Mouse (Mus musculus) hindbrain, embryonic 11.5 days (tissue): ENCODE measurements at regions not wholly inside any gene's neighbourhood (a gene's known extent, or its start where the extent isn't known, plus 50 kb on each side); places are given as distances from the start of the nearest gene placed in this dataset.

Experiments used
- ATAC-seq: fragments of 200-750 bp; cut with Nextera tagmentation; 2 replicates; pipeline ENCODE4 v1.8.0; 2017; ENCODE audit warnings: mild to moderate bottlenecking, moderate TSS enrichment, moderate library complexity; ENCODE audit not compliant: low FRiP score
- DNase-seq: peaks from one replicate; pipeline ENCODE4 v3.0.0-alpha.2; 2015; ENCODE audit warnings: low spot score
- H3K27ac ChIP-seq: fragments of 300-500 bp; sonication (generic); 2 replicates; pipeline ENCODE4 v1.5.1; 2014; ENCODE audit warnings: mild to moderate bottlenecking, low read depth, low read length
- H3K27me3 ChIP-seq: fragments of 300-500 bp; sonication (generic); 2 replicates; pipeline ENCODE4 v1.6.1; 2014; ENCODE audit warnings: mild to moderate bottlenecking, low read length, moderate library complexity, mixed read lengths; ENCODE audit not compliant: control insufficient read depth, insufficient read depth
- H3K36me3 ChIP-seq: fragments of 300-500 bp; sonication (generic); 2 replicates; pipeline ENCODE4 v1.6.1; 2014; ENCODE audit warnings: mild to moderate bottlenecking, low read length, moderate library complexity, mixed read lengths; ENCODE audit not compliant: control insufficient read depth, insufficient read depth
- H3K4me1 ChIP-seq: fragments of 300-500 bp; sonication (generic); replicated peaks from 2 replicates; pipeline ENCODE4 v1.6.1; 2014; ENCODE audit warnings: low read length, mixed read lengths; ENCODE audit not compliant: control insufficient read depth, insufficient read depth
- H3K4me2 ChIP-seq: fragments of 300-500 bp; sonication (generic); replicated peaks from 2 replicates; pipeline ENCODE4 v1.6.1; 2014; ENCODE audit warnings: mild to moderate bottlenecking, low read depth, low read length
- H3K4me3 ChIP-seq: fragments of 300-500 bp; sonication (generic); 2 replicates; pipeline ENCODE4 v1.5.1; 2014; ENCODE audit warnings: low read depth, low read length
- H3K9ac ChIP-seq: fragments of 300-500 bp; sonication (generic); 2 replicates; pipeline ENCODE4 v1.6.1; 2014; ENCODE audit warnings: low read depth, low read length
- H3K9me3 ChIP-seq: fragments of 300-500 bp; sonication (generic); 2 replicates; pipeline ENCODE4 v1.6.1; 2016; ENCODE audit warnings: low read length; ENCODE audit not compliant: control insufficient read depth
- WGBS: fragments of 180-500 bp; shearing (Covaris S2); extraction: QIAGEN DNeasy Blood & Tissue Kit; methylation state at CpG from one replicate; pipeline ENCODE4 v1.1.7; 2014; 5-methylcytosine and 5-hydroxymethylcytosine counted together

DNA sequence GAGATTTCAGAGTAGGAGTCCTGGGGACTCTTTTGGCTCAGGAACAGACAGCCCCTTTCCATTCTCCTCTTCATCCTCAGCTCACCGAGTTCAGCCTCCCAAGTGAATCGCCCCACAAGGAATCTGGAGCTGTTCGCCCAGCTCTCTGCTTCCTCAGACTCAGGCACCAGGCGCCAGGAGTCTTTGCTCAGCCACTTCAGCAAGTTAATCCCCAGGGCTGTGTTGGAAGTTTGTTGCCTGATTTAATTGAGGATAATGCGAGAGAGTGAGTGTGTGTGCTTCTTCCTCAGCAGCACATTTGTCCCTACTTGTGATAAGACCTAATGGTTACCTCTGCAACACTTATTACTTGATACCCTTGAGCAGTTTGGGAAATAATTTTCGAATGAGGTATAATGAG lies 177.8 kb upstream of the Frmd6 start:
- H3K4me1 ChIP-seq = no peaks in the 10 kb centered on the region
- no peak overlapping the region for H3K4me3 ChIP-seq
- no peak overlapping the region for H3K27ac ChIP-seq
- DNase-seq (no peak), ATAC-seq (no peak)
- no peak overlapping the region for H3K9ac ChIP-seq
- WGBS = 70% methylated on average over 6 of the region's 6 CpGs
- no peak overlapping the region for H3K4me2 ChIP-seq
- no peaks in the 10 kb centered on the region for H3K9me3 ChIP-seq
- H3K27me3 ChIP-seq = no peaks in the 10 kb centered on the region
- H3K36me3 ChIP-seq = no peaks in the 10 kb centered on the region

- H3K9me3 ChIP-seq = no peaks in the 10 kb centered on the region
- no peak for ATAC-seq
- H3K27me3 ChIP-seq = no peaks in the 10 kb centered on the region
- WGBS = 80% methylated on average over 6 of the region's 6 CpGs
- H3K36me3 ChIP-seq = no peaks in the 10 kb centered on the region
- no peak for DNase-seq
- H3K9ac ChIP-seq = no peak overlapping the region
- H3K4me2 ChIP-seq = no peak overlapping the region
- H3K4me3 ChIP-seq = no peak overlapping the region
- H3K4me1 ChIP-seq = no peaks in the 10 kb centered on the region
- no peak overlapping the region for H3K27ac ChIP-seq
These were observed 177.0 kb upstream of the Frmd6 start for GRCm38 (mm10) chr12:70648179-70648811.

DNA sequence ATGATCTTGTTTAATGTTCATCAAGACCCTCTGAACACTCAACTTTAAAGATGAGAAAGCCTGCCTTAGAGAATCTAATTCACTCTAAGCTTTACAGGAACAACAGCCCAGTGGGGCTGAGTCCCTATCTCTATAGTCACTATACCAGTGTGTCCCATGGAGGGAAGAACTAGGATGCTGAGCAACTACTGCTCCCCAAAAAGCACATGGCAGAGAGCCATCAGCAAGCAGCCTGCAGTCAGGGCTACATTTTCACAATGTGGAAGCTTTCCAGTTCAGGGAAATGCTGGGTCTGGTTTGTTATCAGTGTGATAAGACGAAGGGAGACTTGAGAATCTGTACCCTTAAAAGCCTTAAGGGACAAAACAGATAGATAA lies 176.5 kb upstream of the Frmd6 start:
- Histone ChIP-seq H3K4me3 (no peak overlapping the region), H3K4me2 (no peak overlapping the region), H3K27me3 (no peaks in the 10 kb centered on the region), H3K36me3 (no peaks in the 10 kb centered on the region), H3K4me1 (no peaks in the 10 kb centered on the region), H3K9ac (no peak overlapping the region), H3K27ac (no peak overlapping the region), H3K9me3 (no peaks in the 10 kb centered on the region)
- 94% methylated on average over 1 of the region's 1 CpGs for WGBS
- DNase-seq (no peak), ATAC-seq (no peak)

GRCm38 (mm10) chr12:70649691-70650090 lies 175.6 kb upstream of the Frmd6 start:
- no peak for ATAC-seq
- Histone ChIP-seq H3K4me3 (no peak overlapping the region), H3K9ac (no peak overlapping the region), H3K27ac (no peak overlapping the region), H3K4me2 (no peak overlapping the region), H3K27me3 (no peaks in the 10 kb centered on the region), H3K4me1 (no peaks in the 10 kb centered on the region), H3K9me3 (no peaks in the 10 kb centered on the region), H3K36me3 (no peaks in the 10 kb centered on the region)
- no peak for DNase-seq
- WGBS = 80% methylated on average over 2 of the region's 2 CpGs

GRCm38 (mm10) chr12:70650470-70650869 lies 174.8 kb upstream of the Frmd6 start:
- Histone ChIP-seq H3K36me3 (no peaks in the 10 kb centered on the region), H3K9me3 (no peaks in the 10 kb centered on the region), H3K4me2 (no peak overlapping the region), H3K27ac (no peak overlapping the region), H3K9ac (no peak overlapping the region), H3K27me3 (no peaks in the 10 kb centered on the region), H3K4me3 (no peak overlapping the region), H3K4me1 (no peaks in the 10 kb centered on the region)
- WGBS = 75% methylated on average over 4 of the region's 4 CpGs
- ATAC-seq (no peak), DNase-seq (no peak)

- ATAC-seq = no peak
- Histone ChIP-seq H3K27ac (no peak overlapping the region), H3K4me2 (no peak overlapping the region), H3K4me1 (no peaks in the 10 kb centered on the region), H3K9me3 (no peaks in the 10 kb centered on the region), H3K27me3 (no peaks in the 10 kb centered on the region), H3K4me3 (no peak overlapping the region), H3K9ac (no peak overlapping the region), H3K36me3 (no peaks in the 10 kb centered on the region)
- 70% methylated on average over 3 of the region's 3 CpGs for WGBS
- DNase-seq = no peak
These were observed 172.6 kb upstream of the Frmd6 start for GRCm38 (mm10) chr12:70652751-70653150.

- H3K36me3 ChIP-seq = no peaks in the 10 kb centered on the region
- H3K27ac ChIP-seq = no peak overlapping the region
- H3K4me1 ChIP-seq = no peaks in the 10 kb centered on the region
- no peak overlapping the region for H3K4me3 ChIP-seq
- H3K9ac ChIP-seq = no peak overlapping the region
- WGBS = 88% methylated on average over 8 of the region's 8 CpGs
- no peak overlapping the region for H3K4me2 ChIP-seq
- H3K9me3 ChIP-seq = no peaks in the 10 kb centered on the region
- DNase-seq (no peak), ATAC-seq (no peak)
- no peaks in the 10 kb centered on the region for H3K27me3 ChIP-seq
These were observed 171.3 kb upstream of the Frmd6 start for GRCm38 (mm10) chr12:70653971-70654370.

GRCm38 (mm10) chr12:70654546-70654945 lies 170.8 kb upstream of the Frmd6 start:
- Histone ChIP-seq H3K4me3 (no peak overlapping the region), H3K36me3 (no peaks in the 10 kb centered on the region), H3K9ac (no peak overlapping the region), H3K4me1 (no peaks in the 10 kb centered on the region), H3K4me2 (no peak overlapping the region), H3K27me3 (no peaks in the 10 kb centered on the region), H3K27ac (no peak overlapping the region), H3K9me3 (no peaks in the 10 kb centered on the region)
- 94% methylated on average over 3 of the region's 3 CpGs for WGBS
- DNase-seq (no peak), ATAC-seq (no peak)

DNA sequence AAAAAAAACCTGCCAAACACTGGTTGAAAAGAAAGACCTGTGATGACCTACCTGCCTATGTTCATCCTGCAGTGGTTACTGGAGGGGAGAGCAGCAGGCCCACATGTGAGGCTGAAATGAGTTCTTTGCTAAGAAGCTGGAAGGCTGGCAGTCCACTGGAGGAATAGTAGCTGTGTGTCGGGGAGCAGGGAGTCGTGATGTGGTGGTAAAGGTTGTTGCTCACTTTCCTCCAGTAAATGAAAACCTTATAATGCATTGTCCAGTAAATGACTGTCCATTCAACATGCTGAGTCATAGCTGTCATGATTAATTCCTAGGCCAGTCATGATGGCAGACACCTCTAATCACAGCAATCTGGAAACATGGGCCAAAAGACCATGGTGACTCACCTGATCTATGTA lies 169.9 kb upstream of the Frmd6 start:
- ATAC-seq (no peak), DNase-seq (no peak)
- no peak overlapping the region for H3K4me3 ChIP-seq
- H3K36me3 ChIP-seq = no peaks in the 10 kb centered on the region
- no peak overlapping the region for H3K4me2 ChIP-seq
- 92% methylated on average over 2 of the region's 2 CpGs for WGBS
- H3K27me3 ChIP-seq = no peaks in the 10 kb centered on the region
- no peaks in the 10 kb centered on the region for H3K4me1 ChIP-seq
- H3K9me3 ChIP-seq = no peaks in the 10 kb centered on the region
- H3K9ac ChIP-seq = no peak overlapping the region
- H3K27ac ChIP-seq = no peak overlapping the region
